Mouse (Mus musculus): Measurements from ENCODE around the gene Rab3il1. TPM values are rescaled to one million over a fixed set of nuclear protein-coding genes. Genes with fewer than 3 reads are reported as not detected.

Gene Rab3il1
- total and polyA plus RNA-seq, 3 experiments: 0.04 TPM; not detected in 2

GRCm38 (mm10) chr19:9991304-9991703, 10.2 kb upstream of the Rab3il1 start (continued):
- TF ChIP-seq CTCF (conservative IDR thresholded peaks at IDR 0.05 in 1 of 2, IDR thresholded peaks at IDR 0.05 in 1 of 2; ENCODE audit: low read depth in 2 of 2, low read length in 2 of 2) (peak; percentile 85 to 94), KAT2A (IDR thresholded peaks at IDR 0.05; ENCODE audit: insufficient replicate concordance, low read length) (no peak), UBTF (IDR thresholded peaks at IDR 0.05; ENCODE audit: low read depth, low read length) (no peak), NRF1 (IDR thresholded peaks at IDR 0.05; ENCODE audit: low read depth, low read length) (no peak), ZKSCAN1 (IDR thresholded peaks at IDR 0.05; ENCODE audit: borderline replicate concordance, low read depth, low read length) (no peak), SMC3 (IDR thresholded peaks at IDR 0.05; ENCODE audit: low read depth, low read length) (peak; percentile 97), TBP (conservative IDR thresholded peaks at IDR 0.05; ENCODE audit: low read depth, low read length) (no peak)

DNA sequence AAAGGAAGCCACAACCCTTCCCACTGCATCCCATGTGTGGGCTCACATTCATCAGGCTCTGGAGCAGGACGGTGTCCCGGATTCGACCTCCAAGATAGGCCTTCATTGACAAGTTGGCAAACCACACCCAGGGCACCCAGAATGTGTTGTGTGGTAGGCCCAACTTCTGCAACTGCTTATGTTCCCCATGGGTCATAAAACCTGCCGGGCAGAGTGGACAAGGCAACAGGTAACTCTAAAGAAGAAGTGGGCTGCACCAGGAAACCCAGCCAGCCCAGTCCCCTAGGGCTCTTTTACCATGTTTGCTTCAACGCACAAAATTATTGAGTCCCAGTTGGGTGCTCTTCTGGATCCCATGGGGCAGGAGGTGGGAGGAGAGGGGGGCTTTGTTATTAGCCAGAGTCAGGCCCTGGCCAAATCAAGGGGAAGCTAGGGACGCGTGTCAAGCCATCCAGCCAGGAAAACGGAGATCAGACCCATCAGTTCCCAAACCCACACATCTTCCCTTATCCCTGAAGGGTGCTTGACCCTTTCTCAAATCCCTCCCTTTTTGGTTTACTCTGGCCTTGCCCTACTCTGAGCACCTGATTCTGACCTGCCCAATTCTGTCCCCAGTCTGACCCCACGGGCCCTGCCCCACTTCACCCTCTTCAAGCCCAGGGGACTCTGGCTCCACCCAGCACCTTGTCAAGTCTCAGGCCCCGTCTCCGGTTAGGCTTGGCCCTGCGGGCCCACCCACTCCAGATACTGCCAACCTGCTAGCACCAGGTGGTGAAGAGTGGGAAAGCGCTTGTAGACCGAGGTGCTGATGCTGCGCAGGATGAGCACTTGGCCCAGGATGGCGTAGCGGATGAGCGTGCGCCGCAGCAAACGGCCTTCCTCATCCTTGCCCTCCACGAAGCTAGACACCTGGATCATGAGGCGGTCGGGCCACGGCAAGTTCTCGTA, 9.2 kb upstream of the Rab3il1 start:
- H3K4me1 ChIP-seq (ENCODE audit: control insufficient read depth in 1 of 2, insufficient read depth in 2 of 2): peaks cover 10 to 37% of the 10 kb centered on the region in 2 experiments
- H3K4me3 ChIP-seq (replicated peaks in 1 of 3; ENCODE audit: low read depth in 2 of 3, low read length in 2 of 3, poor library complexity in 1 of 3): no peak overlapping the region
- H3K9ac ChIP-seq (ENCODE audit: insufficient read depth, low read depth): no peak overlapping the region
- no peak overlapping the region for H3K4me2 ChIP-seq (ENCODE audit: insufficient read depth, low read depth, poor library complexity, severe bottlenecking)
- H3K27ac ChIP-seq (ENCODE audit: insufficient read depth, low read depth): no peak overlapping the region
- TF ChIP-seq E2F4 (IDR thresholded peaks at IDR 0.05; ENCODE audit: insufficient replicate concordance, low read depth, low read length) (no peak), RCOR1 (conservative IDR thresholded peaks at IDR 0.05; ENCODE audit: low read depth, low read length) (no peak), RAD21 (IDR thresholded peaks at IDR 0.05; ENCODE audit: low read depth, low read length) (no peak), MAX (IDR thresholded peaks at IDR 0.05; ENCODE audit: low read length) (no peak), KAT2A (IDR thresholded peaks at IDR 0.05; ENCODE audit: insufficient replicate concordance, low read length) (no peak), SIN3A (IDR thresholded peaks at IDR 0.05; ENCODE audit: low read length) (no peak), NRF1 (IDR thresholded peaks at IDR 0.05; ENCODE audit: low read depth, low read length) (no peak), USF2 (conservative IDR thresholded peaks at IDR 0.05; ENCODE audit: low read depth, low read length) (no peak), CHD1 (IDR thresholded peaks at IDR 0.05; ENCODE audit: low read depth, low read length) (no peak), ETS1 (conservative IDR thresholded peaks at IDR 0.05; ENCODE audit: low read depth, low read length) (no peak), CTCF (conservative IDR thresholded peaks at IDR 0.05 in 1 of 2, IDR thresholded peaks at IDR 0.05 in 1 of 2; ENCODE audit: low read depth in 2 of 2, low read length in 2 of 2) (no peak), TCF12 (IDR thresholded peaks at IDR 0.05; ENCODE audit: low read depth, low read length) (no peak), IRF4 (IDR thresholded peaks at IDR 0.05; ENCODE audit: low read depth, low read length) (no peak)
- H3K79me2 ChIP-seq (replicated peaks; ENCODE audit: control insufficient read depth, extremely low read depth, insufficient read depth, poor library complexity, severe bottlenecking): no peaks in the 10 kb centered on the region
- in situ Hi-C loops (cut with MboI; ENCODE audit: low pct_ligation_motif_present, low pct_unique_long_range_greater_than_20kb, low sequenced_read_pairs): loop anchor here (5.0 kb wide), 1 partner anchor 40 kb away; no protein-coding TSS in a partner anchor
- no peak for DNase-seq (ENCODE audit: extremely low read depth)
- dilution Hi-C loops (cut with MboI; ENCODE audit: extremely low pct_ligation_motif_present, extremely low pct_unique_long_range_greater_than_20kb, low sequenced_read_pairs): no loop called here
- no peaks in the 10 kb centered on the region for H3K9me3 ChIP-seq (replicated peaks; ENCODE audit: low read length)
- no peaks in the 10 kb centered on the region for H3K36me3 ChIP-seq (replicated peaks in 1 of 2; ENCODE audit: control insufficient read depth in 1 of 2, insufficient read depth in 1 of 2, low read length in 1 of 2)
- H3K27me3 ChIP-seq (replicated peaks): no peaks in the 10 kb centered on the region
